Mouse (Mus musculus) midbrain, postnatal 0 days (tissue): ENCODE measurements around the gene Pitpnc1. TPM values are rescaled to one million over a fixed set of nuclear protein-coding genes. Genes with fewer than 3 reads are reported as not detected.

ENCODE experiments used
- ATAC-seq: fragments of 200-750 bp; cut with Nextera tagmentation; 2 replicates; pipeline ENCODE4 v1.8.0; 2017; ENCODE audit warnings: moderate number of reproducible peaks, mild to moderate bottlenecking, moderate TSS enrichment, moderate library complexity; ENCODE audit not compliant: low FRiP score
- DNase-seq: peaks from one replicate; pipeline ENCODE4 v3.0.0-alpha.2; 2015; ENCODE audit warnings: low spot score
- H3K27ac ChIP-seq: fragments of 300-500 bp; sonication (generic); 2 replicates; pipeline ENCODE4 v1.5.1; 2014; ENCODE audit warnings: low read depth, mild to moderate bottlenecking, low read length, mixed read lengths
- H3K27me3 ChIP-seq: fragments of 300-500 bp; sonication (generic); 2 replicates; pipeline ENCODE4 v1.6.1; 2014; ENCODE audit warnings: low read length, control low read depth, mixed read lengths; ENCODE audit not compliant: insufficient read depth
- H3K36me3 ChIP-seq: fragments of 300-500 bp; sonication (generic); 2 replicates; pipeline ENCODE4 v1.6.1; 2014; ENCODE audit warnings: low read length, control low read depth, mixed read lengths; ENCODE audit not compliant: insufficient read depth
- H3K4me1 ChIP-seq: fragments of 300-500 bp; sonication (generic); 2 replicates; pipeline ENCODE4 v1.6.1; 2014; ENCODE audit warnings: mild to moderate bottlenecking, control low read depth, antibody characterized with exemption, low read length, mixed read lengths; ENCODE audit not compliant: insufficient read depth
- H3K4me2 ChIP-seq: fragments of 300-500 bp; sonication (generic); 2 replicates; pipeline ENCODE4 v1.6.1; 2014; ENCODE audit warnings: low read depth, mild to moderate bottlenecking, low read length, mixed read lengths; ENCODE audit not compliant: poor library complexity, severe bottlenecking
- H3K4me3 ChIP-seq: fragments of 300-500 bp; sonication (generic); 2 replicates; pipeline ENCODE4 v1.5.1; 2014; ENCODE audit warnings: low read depth, mild to moderate bottlenecking, low read length, moderate library complexity
- H3K9ac ChIP-seq: fragments of 300-500 bp; sonication (generic); replicated peaks from 2 replicates; pipeline ENCODE4 v1.6.1; 2014; ENCODE audit warnings: mild to moderate bottlenecking, low read length, moderate library complexity, mixed read lengths; ENCODE audit not compliant: poor library complexity, severe bottlenecking
- H3K9me3 ChIP-seq: fragments of 300-500 bp; sonication (generic); 2 replicates; pipeline ENCODE4 v1.6.1; 2016; ENCODE audit warnings: low read length, control low read depth
- CTCF ChIP-seq: IDR thresholded peaks from 2 replicates; pipeline ENCODE4 v1.5.1; 2016; ENCODE audit warnings: antibody characterized with exemption, mild to moderate bottlenecking
- WGBS: fragments of 180-500 bp; shearing (Covaris S2); extraction: QIAGEN DNeasy Blood & Tissue Kit; methylation state at CpG from one replicate; pipeline ENCODE4 v1.1.7; 2014; 5-methylcytosine and 5-hydroxymethylcytosine counted together
- polyA plus RNA-seq: library from polyadenylated mRNA; unstranded; fragments of >200 nt; fragmentation: Nextera tagmentation; extraction: Ambion mirVana; gene quantifications from 2 replicates; pipeline ENCODE4 v1.2.1, GENCODE M21; 2015
- total RNA-seq: library from RNA; depleted of rRNA; stranded (reverse); fragments of >200 nt; gene quantifications from 2 replicates; pipeline ENCODE4 v1.2.3, GENCODE M21; 2014

The Pitpnc1 gene
- total and polyA plus RNA-seq, 2 experiments from 2014 or later = 54.0 to 56.5 TPM

DNA sequence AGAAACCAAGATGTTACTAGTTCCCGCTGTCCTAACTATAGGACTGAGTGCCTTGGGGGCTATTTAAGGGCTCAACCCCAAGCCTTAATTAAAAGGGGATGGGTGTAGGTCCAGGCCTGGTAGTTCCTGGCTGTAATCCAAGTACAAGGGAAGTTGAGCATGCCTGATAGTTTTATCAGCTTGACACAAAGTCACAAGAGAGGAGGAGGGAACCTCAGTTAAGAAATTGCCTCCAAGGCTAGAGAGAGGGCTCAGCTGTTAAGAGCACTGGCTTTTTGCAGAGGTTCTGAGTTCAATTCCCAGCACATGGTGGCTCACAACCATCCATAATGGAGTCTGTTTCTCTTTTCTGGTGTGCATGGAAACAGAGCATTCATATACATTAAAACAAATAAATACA lies 128.1 kb downstream of the Pitpnc1 start:
- ATAC-seq = no peak
- Histone ChIP-seq H3K36me3 (no peaks in the 10 kb centered on the region), H3K27ac (no peak overlapping the region), H3K4me3 (no peak overlapping the region), H3K9ac (no peak overlapping the region), H3K4me1 (no peaks in the 10 kb centered on the region), H3K4me2 (no peak overlapping the region), H3K9me3 (no peaks in the 10 kb centered on the region), H3K27me3 (no peaks in the 10 kb centered on the region)
- no peak for DNase-seq
- 74% methylated on average over 1 of the region's 1 CpGs for WGBS
- no peak for TF ChIP-seq CTCF

DNA sequence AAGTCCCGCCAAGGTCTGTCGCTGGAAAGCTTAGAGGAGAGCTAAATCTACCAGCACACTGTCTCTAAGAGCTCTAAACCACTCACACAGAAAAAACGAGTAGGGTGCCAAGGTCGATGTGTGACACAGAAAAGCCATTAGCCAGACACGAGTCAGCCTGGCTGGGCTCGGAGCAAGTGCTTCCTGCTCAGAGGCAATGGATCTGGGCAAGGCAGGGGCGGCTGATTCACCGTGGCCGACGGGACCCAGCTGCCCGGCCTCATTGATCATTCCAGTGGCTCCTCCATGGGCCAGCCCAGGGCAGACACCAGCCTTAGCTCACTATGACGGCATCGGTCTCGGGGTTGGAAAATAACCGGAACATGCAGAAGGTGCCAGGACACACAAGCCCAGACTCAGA lies 129.2 kb downstream of the Pitpnc1 start:
- Histone ChIP-seq H3K4me2 (no peak overlapping the region), H3K27me3 (no peaks in the 10 kb centered on the region), H3K27ac (no peak overlapping the region), H3K9ac (no peak overlapping the region), H3K4me1 (peaks cover 4% of the 10 kb centered on the region; the same call in 1 of the 2 replicates), H3K9me3 (no peaks in the 10 kb centered on the region), H3K4me3 (no peak overlapping the region), H3K36me3 (no peaks in the 10 kb centered on the region)
- WGBS = 37% methylated on average over 15 of the region's 15 CpGs
- peak; percentile 76 for DNase-seq
- no peak for TF ChIP-seq CTCF
- 0 out of 2 replicates have a peak, but pooled peaks have one; percentile 16 for ATAC-seq

DNA sequence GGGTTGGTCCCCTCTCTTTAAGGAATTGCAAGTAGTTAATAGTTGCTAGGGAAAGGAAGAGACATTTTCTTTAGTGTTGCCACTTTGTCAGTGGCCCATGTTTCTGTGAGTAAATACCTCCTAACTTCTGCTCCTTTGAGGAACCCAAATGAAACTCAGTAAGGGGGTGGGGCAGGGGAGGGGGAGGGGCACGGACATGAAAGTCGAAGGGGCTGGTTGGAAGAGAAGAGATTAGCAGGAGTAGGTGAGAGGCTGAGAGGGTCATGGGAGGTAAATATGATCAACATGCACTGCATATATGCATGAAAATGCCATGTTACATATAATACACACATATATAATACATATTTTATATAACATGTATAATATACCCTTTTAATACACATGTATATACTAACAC lies 129.7 kb downstream of the Pitpnc1 start:
- no peak for TF ChIP-seq CTCF

DNA sequence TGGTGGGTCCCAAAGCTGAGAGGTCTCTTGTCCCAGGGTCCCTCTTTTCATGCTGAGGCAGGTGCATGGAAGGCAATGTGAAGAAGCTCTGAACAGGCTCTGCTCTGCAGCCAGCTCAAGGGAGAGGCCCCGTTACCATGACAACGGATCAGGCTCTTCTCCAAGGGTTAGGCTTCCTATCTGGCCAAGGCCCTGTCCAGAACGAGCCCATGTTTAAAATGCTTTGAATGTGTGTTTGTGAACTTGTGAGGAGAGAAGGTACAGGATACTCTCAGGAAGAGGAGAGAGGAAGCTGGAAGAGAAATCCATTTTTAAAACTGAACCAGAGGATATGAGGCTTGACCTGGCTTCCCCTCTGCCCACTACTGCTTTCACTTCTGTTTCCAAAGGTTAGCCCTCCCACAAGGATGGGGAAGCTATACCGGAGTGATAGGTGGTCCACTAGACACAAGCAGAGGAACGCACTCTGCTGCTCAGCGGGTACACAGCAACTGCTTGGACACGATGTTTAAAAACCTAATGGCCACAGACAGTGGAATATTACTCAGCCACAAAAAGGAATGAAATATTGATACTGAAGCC lies 131.2 kb downstream of the Pitpnc1 start:
- peak; percentile 59 for DNase-seq
- no peaks in the 10 kb centered on the region for H3K36me3 ChIP-seq
- WGBS = 64% methylated on average over 7 of the region's 7 CpGs
- H3K4me2 ChIP-seq = no peak overlapping the region
- H3K9me3 ChIP-seq = no peaks in the 10 kb centered on the region
- peaks cover 4% of the 10 kb centered on the region; the same call in 1 of the 2 replicates for H3K4me1 ChIP-seq
- H3K27ac ChIP-seq = no peak overlapping the region
- H3K9ac ChIP-seq = no peak overlapping the region
- ATAC-seq = no peak
- no peak overlapping the region for H3K4me3 ChIP-seq
- H3K27me3 ChIP-seq = no peaks in the 10 kb centered on the region
- no peak for TF ChIP-seq CTCF

More for the DNA sequence above, 129.7 kb downstream of the Pitpnc1 start:
- H3K27me3 ChIP-seq = no peaks in the 10 kb centered on the region
- ATAC-seq (no peak), DNase-seq (no peak)
- H3K27ac ChIP-seq = no peak overlapping the region
- no peaks in the 10 kb centered on the region for H3K36me3 ChIP-seq
- H3K4me2 ChIP-seq = no peak overlapping the region
- WGBS = 8% methylated on average over 2 of the region's 2 CpGs
- peaks cover 4% of the 10 kb centered on the region; the same call in 1 of the 2 replicates for H3K4me1 ChIP-seq
- no peaks in the 10 kb centered on the region for H3K9me3 ChIP-seq
- no peak overlapping the region for H3K4me3 ChIP-seq
- H3K9ac ChIP-seq = no peak overlapping the region

DNA sequence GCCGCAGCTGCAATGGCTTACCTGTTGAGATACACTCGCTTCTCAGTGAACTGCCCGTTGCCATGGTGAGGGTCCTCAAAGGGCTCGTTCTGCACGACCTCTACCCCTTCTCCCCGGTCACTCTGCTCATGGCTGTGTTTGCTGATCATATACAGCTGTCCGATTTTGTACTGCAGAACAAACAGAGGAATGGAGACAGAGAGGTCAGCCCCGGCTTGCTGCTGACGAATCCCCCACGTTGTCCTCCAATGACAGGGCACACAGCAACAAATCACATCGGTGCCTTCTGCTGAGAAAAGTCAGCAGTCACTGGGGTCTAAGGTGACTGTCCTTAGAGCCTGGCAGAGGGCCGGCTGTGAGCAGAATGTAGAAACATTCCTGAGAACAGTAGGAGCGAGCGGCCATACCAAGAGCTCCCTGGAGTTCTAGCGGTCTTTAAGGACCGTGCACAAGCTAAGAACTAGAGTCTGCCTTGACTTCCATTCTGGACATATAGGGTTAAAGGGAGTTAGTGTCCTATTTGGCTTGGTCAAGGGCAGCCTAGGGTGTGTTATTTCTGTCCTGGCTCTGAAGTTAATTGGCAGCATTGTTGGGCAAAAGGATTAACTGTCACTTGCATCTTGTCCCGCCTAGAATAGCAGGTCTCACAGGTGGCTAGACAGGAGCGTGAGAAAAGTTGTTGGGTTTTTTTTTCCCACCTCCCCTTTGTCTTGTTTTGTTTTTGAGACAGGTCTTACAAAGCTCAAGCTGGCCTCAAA lies 132.9 kb downstream of the Pitpnc1 start:
- no peak overlapping the region for H3K9ac ChIP-seq
- no peaks in the 10 kb centered on the region for H3K27me3 ChIP-seq
- no peak overlapping the region for H3K4me3 ChIP-seq
- peaks cover 4% of the 10 kb centered on the region; the same call in 1 of the 2 replicates for H3K4me1 ChIP-seq
- WGBS = 45% methylated on average over 18 of the region's 18 CpGs
- H3K9me3 ChIP-seq = no peaks in the 10 kb centered on the region
- no peak for TF ChIP-seq CTCF
- H3K36me3 ChIP-seq = no peaks in the 10 kb centered on the region
- H3K4me2 ChIP-seq = no peak overlapping the region
- no peak for ATAC-seq
- H3K27ac ChIP-seq = no peak overlapping the region
- no peak for DNase-seq

DNA sequence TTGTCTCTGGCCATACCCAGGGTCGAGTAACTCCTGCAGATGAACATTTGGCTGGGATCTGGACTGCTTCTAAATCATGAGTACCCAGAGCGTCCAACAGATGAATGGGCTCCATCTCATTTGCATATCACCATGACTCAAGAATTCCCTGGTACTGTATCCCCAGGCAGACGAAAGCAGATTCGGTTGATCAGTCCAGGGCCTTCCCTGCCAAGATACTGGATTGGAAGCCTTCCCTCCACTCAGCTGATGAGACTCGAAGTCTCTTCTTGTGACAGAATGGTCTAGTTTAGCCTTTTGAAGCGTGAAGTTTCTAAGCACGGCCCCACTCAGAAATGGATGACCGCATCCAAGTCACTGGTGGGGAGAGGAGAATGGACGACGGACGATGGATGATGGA lies 134.7 kb downstream of the Pitpnc1 start:
- whole genome bisulfite sequencing = 65% methylated on average over 11 of the region's 11 CpGs
- Histone ChIP-seq H3K9me3 (no peaks in the 10 kb centered on the region), H3K9ac (no peak overlapping the region), H3K27me3 (no peaks in the 10 kb centered on the region), H3K4me2 (no peak overlapping the region), H3K27ac (no peak overlapping the region), H3K4me1 (peaks cover 4% of the 10 kb centered on the region; the same call in 1 of the 2 replicates), H3K36me3 (no peaks in the 10 kb centered on the region), H3K4me3 (no peak overlapping the region)
- no peak for TF ChIP-seq CTCF
- DNase-seq (peak; percentile 75), ATAC-seq (peak; percentile 44; the same call in 1 of the 2 replicates)
